17 mouse cellular contexts compared by ENCODE assay signal in the genomic region with DNA sequence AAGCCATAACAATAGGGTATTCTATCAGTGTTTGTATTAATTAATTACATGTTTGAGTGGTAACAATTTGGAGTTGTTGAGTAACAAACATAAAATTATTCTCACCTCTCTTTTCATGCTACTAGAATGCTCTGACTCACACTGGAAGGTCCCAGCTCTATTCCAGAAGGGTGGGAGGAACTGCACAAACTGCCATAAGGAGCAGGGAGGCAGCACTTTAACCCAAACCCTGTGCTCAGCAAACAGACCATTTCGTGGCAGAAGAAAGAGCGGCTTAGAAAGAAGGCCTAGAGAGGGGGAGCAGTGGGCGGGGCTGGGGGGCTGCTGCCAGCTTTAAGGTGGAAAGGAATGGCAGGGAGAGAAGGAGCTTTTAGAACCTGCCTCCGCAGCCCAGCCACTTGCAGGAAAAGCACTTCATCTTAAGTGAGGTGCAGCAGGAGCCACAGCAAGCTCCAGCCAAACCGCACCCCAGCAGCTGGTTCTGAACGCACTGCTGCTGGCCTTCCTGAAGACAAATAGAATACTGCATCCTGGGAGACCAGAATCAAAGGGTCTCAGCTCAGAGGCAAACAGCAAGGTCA. TPM values are rescaled to one million over a fixed set of nuclear protein-coding genes. Genes with fewer than 3 reads are reported as not detected.
A peak's percentile ranks its signal among the peaks of the same experiment; 100 is the strongest.
DNase-seq lines count a peak whose midpoint lies in the region; ATAC-seq lines count a peak whose summit lies in the region.
"Had no signal": no experiment of that assay in that cellular context is flagged by ENCODE, and none has a peak within 500 bp of the region (broad histone marks: within the 10 kb centered on the region; RNA-seq: fewer than 3 reads in every experiment).

No protein-coding gene starts in this region.

- no peaks in the 10 kb centered on the region for H3K4me1 ChIP-seq in hindbrain, embryonic 16.5 days (ENCODE audit: control insufficient read depth, insufficient read depth, low read depth, low read length)
- H3K4me1 ChIP-seq in hindbrain, embryonic 11.5 days (replicated peaks; ENCODE audit: control insufficient read depth, insufficient read depth, low read length): no peaks in the 10 kb centered on the region
- no peaks in the 10 kb centered on the region for H3K4me1 ChIP-seq in midbrain, embryonic 11.5 days (ENCODE audit: control insufficient read depth, insufficient read depth, low read length)
- no peaks in the 10 kb centered on the region for H3K4me1 ChIP-seq in midbrain, embryonic 15.5 days
- peaks cover 4% of the 10 kb centered on the region; the same call in 1 of the 2 replicates for H3K4me1 ChIP-seq in limb, embryonic 10.5 days
- 0 out of 2 replicates have a peak, but pooled peaks cover 2% of the 10 kb centered on the region for H3K4me1 ChIP-seq in stomach, embryonic 16.5 days (ENCODE audit: control insufficient read depth, insufficient read depth, low read length)

- H3K4me3 ChIP-seq in hindbrain, embryonic 16.5 days (ENCODE audit: low read length): no peak overlapping the region
- no peak overlapping the region for H3K4me3 ChIP-seq in hindbrain, embryonic 11.5 days (ENCODE audit: low read depth, low read length)
- no peak overlapping the region for H3K4me3 ChIP-seq in midbrain, embryonic 11.5 days (ENCODE audit: low read depth, low read length)
- H3K4me3 ChIP-seq in midbrain, embryonic 15.5 days: no peak overlapping the region
- no peak overlapping the region for H3K4me3 ChIP-seq in limb, embryonic 10.5 days
- no peak overlapping the region for H3K4me3 ChIP-seq in stomach, embryonic 16.5 days (replicated peaks; ENCODE audit: low read length)
- H3K4me3 ChIP-seq: heart, adult 2 months; left cerebral cortex, adult 2 months; limb, embryonic 15.5 days had no signal

- peak overlapping the region; percentile 17; the same call in 1 of the 2 replicates for H3K9ac ChIP-seq in hindbrain, embryonic 16.5 days (ENCODE audit: low read depth, low read length)
- H3K9ac ChIP-seq in hindbrain, embryonic 11.5 days (ENCODE audit: low read depth, low read length): no peak overlapping the region
- no peak overlapping the region for H3K9ac ChIP-seq in midbrain, embryonic 11.5 days (ENCODE audit: low read length)
- H3K9ac ChIP-seq in midbrain, embryonic 15.5 days: no peak overlapping the region
- peak overlapping the region; percentile 33; the same call in 1 of the 2 replicates for H3K9ac ChIP-seq in stomach, embryonic 16.5 days (ENCODE audit: low read length)
- H3K9ac ChIP-seq: hindbrain, embryonic 14.5 days; limb, embryonic 15.5 days had no signal

- H3K4me2 ChIP-seq in hindbrain, embryonic 16.5 days (ENCODE audit: low read length): no peak overlapping the region
- H3K4me2 ChIP-seq in hindbrain, embryonic 11.5 days (replicated peaks; ENCODE audit: low read depth, low read length): no peak overlapping the region
- no peak overlapping the region for H3K4me2 ChIP-seq in midbrain, embryonic 11.5 days
- H3K4me2 ChIP-seq in midbrain, embryonic 15.5 days: no peak overlapping the region
- H3K4me2 ChIP-seq in stomach, embryonic 16.5 days (ENCODE audit: low read depth, low read length): no peak overlapping the region
- H3K4me2 ChIP-seq: hindbrain, embryonic 14.5 days; limb, embryonic 15.5 days had no signal

- no peaks in the 10 kb centered on the region; the same call in 1 of the 2 replicates for H3K27me3 ChIP-seq in hindbrain, embryonic 16.5 days (replicated peaks; ENCODE audit: control insufficient read depth, insufficient read depth, low read length)
- H3K27me3 ChIP-seq in hindbrain, embryonic 11.5 days (ENCODE audit: control insufficient read depth, insufficient read depth, low read length): no peaks in the 10 kb centered on the region
- no peaks in the 10 kb centered on the region for H3K27me3 ChIP-seq in midbrain, embryonic 11.5 days (ENCODE audit: control insufficient read depth, insufficient read depth, low read length)
- no peaks in the 10 kb centered on the region for H3K27me3 ChIP-seq in midbrain, embryonic 15.5 days (replicated peaks)
- H3K27me3 ChIP-seq in limb, embryonic 10.5 days (ENCODE audit: low read depth, poor library complexity, severe bottlenecking): peaks cover 40% of the 10 kb centered on the region; the same call in 1 of the 2 replicates
- no peaks in the 10 kb centered on the region; the same call in 1 of the 2 replicates for H3K27me3 ChIP-seq in stomach, embryonic 16.5 days (ENCODE audit: control insufficient read depth, insufficient read depth, low read length)

- H3K9me3 ChIP-seq in hindbrain, embryonic 16.5 days (ENCODE audit: control insufficient read depth, low read length): no peaks in the 10 kb centered on the region
- no peaks in the 10 kb centered on the region for H3K9me3 ChIP-seq in hindbrain, embryonic 11.5 days (ENCODE audit: control insufficient read depth, low read length)
- H3K9me3 ChIP-seq in midbrain, embryonic 11.5 days (ENCODE audit: control insufficient read depth, low read length): no peaks in the 10 kb centered on the region
- no peaks in the 10 kb centered on the region for H3K9me3 ChIP-seq in midbrain, embryonic 15.5 days
- no peaks in the 10 kb centered on the region for H3K9me3 ChIP-seq in limb, embryonic 10.5 days (replicated peaks)
- no peaks in the 10 kb centered on the region for H3K9me3 ChIP-seq in stomach, embryonic 16.5 days (replicated peaks; ENCODE audit: control insufficient read depth, low read length)
- H3K9me3 ChIP-seq: limb, embryonic 15.5 days had no signal

- no peak for DNase-seq in hindbrain, embryonic 11.5 days (ENCODE audit: low spot score)
- peak; percentile 84 for DNase-seq in midbrain, embryonic 11.5 days (ENCODE audit: low spot score, missing footprints)
- no peak for DNase-seq in limb, embryonic 10.5 days (ENCODE audit: low spot score)
- no peak for DNase-seq in right cerebral cortex, adult 18-20 months
- DNase-seq: adrenal gland, postnatal 25 days; cerebellum, adult 8-10 months; gastrocnemius, postnatal 10 days; heart, adult 2 months; kidney, adult 18-20 months; kidney, postnatal 14 days had no signal

- no peaks in the 10 kb centered on the region; the same call in 1 of the 2 replicates for H3K36me3 ChIP-seq in hindbrain, embryonic 16.5 days (ENCODE audit: control insufficient read depth, insufficient read depth, low read length)
- no peaks in the 10 kb centered on the region for H3K36me3 ChIP-seq in hindbrain, embryonic 11.5 days (ENCODE audit: control insufficient read depth, insufficient read depth, low read length)
- no peaks in the 10 kb centered on the region for H3K36me3 ChIP-seq in midbrain, embryonic 11.5 days (ENCODE audit: control insufficient read depth, insufficient read depth, low read length)
- H3K36me3 ChIP-seq in midbrain, embryonic 15.5 days (replicated peaks): no peaks in the 10 kb centered on the region
- H3K36me3 ChIP-seq in limb, embryonic 10.5 days: no peaks in the 10 kb centered on the region
- no peaks in the 10 kb centered on the region for H3K36me3 ChIP-seq in stomach, embryonic 16.5 days (ENCODE audit: control insufficient read depth, insufficient read depth, low read length)
- H3K36me3 ChIP-seq: limb, embryonic 15.5 days had no signal

- ATAC-seq in hindbrain, embryonic 16.5 days: no peak
- no peak for ATAC-seq in hindbrain, embryonic 11.5 days (ENCODE audit: low FRiP score)
- 0 out of 2 replicates have a peak, but pooled peaks have one; percentile 16 for ATAC-seq in midbrain, embryonic 11.5 days (ENCODE audit: low FRiP score)
- ATAC-seq in midbrain, embryonic 15.5 days (replicated peaks): no peak
- no peak for ATAC-seq in stomach, embryonic 16.5 days (ENCODE audit: insufficient read depth, low FRiP score)
- ATAC-seq: forebrain, embryonic 16.5 days had no signal

- 13% methylated on average over 6 of the region's 6 CpGs for WGBS in hindbrain, embryonic 16.5 days
- WGBS in hindbrain, embryonic 11.5 days: 9% methylated on average over 6 of the region's 6 CpGs
- 10% methylated on average over 6 of the region's 6 CpGs for WGBS in midbrain, embryonic 11.5 days
- 9% methylated on average over 6 of the region's 6 CpGs for WGBS in midbrain, embryonic 15.5 days
- 15% methylated on average over 6 of the region's 6 CpGs for WGBS in limb, embryonic 10.5 days
- WGBS in stomach, embryonic 16.5 days: 9% methylated on average over 6 of the region's 6 CpGs

- no peak overlapping the region for H3K27ac ChIP-seq in hindbrain, embryonic 16.5 days (ENCODE audit: low read depth, low read length)
- no peak overlapping the region; the same call in 1 of the 2 replicates for H3K27ac ChIP-seq in hindbrain, embryonic 11.5 days (ENCODE audit: low read depth, low read length)
- H3K27ac ChIP-seq in midbrain, embryonic 11.5 days (ENCODE audit: low read depth, low read length): no peak overlapping the region; the same call in 1 of the 2 replicates
- H3K27ac ChIP-seq in midbrain, embryonic 15.5 days: no peak overlapping the region
- H3K27ac ChIP-seq in limb, embryonic 10.5 days: 0 out of 2 replicates have a peak overlapping the region, but pooled peaks have one; percentile 40
- no peak overlapping the region for H3K27ac ChIP-seq in stomach, embryonic 16.5 days (ENCODE audit: low read length)
- H3K27ac ChIP-seq: heart, adult 2 months; hindbrain, embryonic 14.5 days; left cerebral cortex, adult 2 months; limb, embryonic 15.5 days had no signal

RNA-seq across cellular contexts. Expression of gene Grwd1, which starts 17.8 kb away (rescaled TPM):
- polyA plus RNA-seq in hindbrain, embryonic 16.5 days (2015; fragmentation: Nextera tagmentation; extraction: Ambion mirVana): 44.0 and 46.7 TPM in 2 replicates
- polyA plus RNA-seq in hindbrain, embryonic 11.5 days (2014; fragmentation: Nextera tagmentation; extraction: Ambion mirVana): 56.7 and 66.0 TPM in 2 replicates
- 64.0 and 67.9 TPM in 2 replicates for polyA plus RNA-seq in midbrain, embryonic 11.5 days (2014; fragmentation: Nextera tagmentation; extraction: Ambion mirVana)
- 40.5 and 44.2 TPM in 2 replicates for polyA plus RNA-seq in midbrain, embryonic 15.5 days (2015; fragmentation: Nextera tagmentation; extraction: Ambion mirVana)
- 116 and 156 TPM in 2 replicates for polyA plus RNA-seq in limb, embryonic 10.5 days (2016; fragmentation: Nextera tagmentation; extraction: Ambion mirVana)
- 50.3 and 53.7 TPM in 2 replicates for polyA plus RNA-seq in stomach, embryonic 16.5 days (2015; fragmentation: Nextera tagmentation; extraction: Ambion mirVana)

RNA-seq across cellular contexts. Expression of gene Kcnj14, which starts 24.0 kb away (rescaled TPM):
- polyA plus RNA-seq in hindbrain, embryonic 16.5 days (2015; fragmentation: Nextera tagmentation; extraction: Ambion mirVana): 1.2 TPM in 2 replicates
- polyA plus RNA-seq in hindbrain, embryonic 11.5 days (2014; fragmentation: Nextera tagmentation; extraction: Ambion mirVana): 0.48 and 0.57 TPM in 2 replicates
- 0.69 and 0.75 TPM in 2 replicates for polyA plus RNA-seq in midbrain, embryonic 11.5 days (2014; fragmentation: Nextera tagmentation; extraction: Ambion mirVana)
- polyA plus RNA-seq in midbrain, embryonic 15.5 days (2015; fragmentation: Nextera tagmentation; extraction: Ambion mirVana): 1.1 TPM in 2 replicates
- polyA plus RNA-seq in limb, embryonic 10.5 days (2016; fragmentation: Nextera tagmentation; extraction: Ambion mirVana): 1.2 and 1.4 TPM in 2 replicates
- 0.91 and 0.98 TPM in 2 replicates for polyA plus RNA-seq in stomach, embryonic 16.5 days (2015; fragmentation: Nextera tagmentation; extraction: Ambion mirVana)

RNA-seq across cellular contexts. Expression of gene Kdelr1, which starts 24.0 kb away (rescaled TPM):
- polyA plus RNA-seq in hindbrain, embryonic 16.5 days (2015; fragmentation: Nextera tagmentation; extraction: Ambion mirVana): 54.5 and 55.7 TPM in 2 replicates
- polyA plus RNA-seq in hindbrain, embryonic 11.5 days (2014; fragmentation: Nextera tagmentation; extraction: Ambion mirVana): 75.9 and 99.4 TPM in 2 replicates
- polyA plus RNA-seq in midbrain, embryonic 11.5 days (2014; fragmentation: Nextera tagmentation; extraction: Ambion mirVana): 76.7 and 84.0 TPM in 2 replicates
- 53.0 and 54.9 TPM in 2 replicates for polyA plus RNA-seq in midbrain, embryonic 15.5 days (2015; fragmentation: Nextera tagmentation; extraction: Ambion mirVana)
- 36.8 and 41.2 TPM in 2 replicates for polyA plus RNA-seq in limb, embryonic 10.5 days (2016; fragmentation: Nextera tagmentation; extraction: Ambion mirVana)
- polyA plus RNA-seq in stomach, embryonic 16.5 days (2015; fragmentation: Nextera tagmentation; extraction: Ambion mirVana): 76.7 and 87.0 TPM in 2 replicates

RNA-seq across cellular contexts. Expression of gene Grin2d, which starts 29.6 kb away (rescaled TPM):
- 3.3 and 3.4 TPM in 2 replicates for polyA plus RNA-seq in hindbrain, embryonic 16.5 days (2015; fragmentation: Nextera tagmentation; extraction: Ambion mirVana)
- polyA plus RNA-seq in hindbrain, embryonic 11.5 days (2014; fragmentation: Nextera tagmentation; extraction: Ambion mirVana): 0.39 and 0.42 TPM in 2 replicates
- 0.14 and 0.17 TPM in 2 replicates for polyA plus RNA-seq in midbrain, embryonic 11.5 days (2014; fragmentation: Nextera tagmentation; extraction: Ambion mirVana)
- 2.7 and 3.9 TPM in 2 replicates for polyA plus RNA-seq in midbrain, embryonic 15.5 days (2015; fragmentation: Nextera tagmentation; extraction: Ambion mirVana)
- 0.09 and 0.10 TPM in 2 replicates for polyA plus RNA-seq in limb, embryonic 10.5 days (2016; fragmentation: Nextera tagmentation; extraction: Ambion mirVana)
- 0.23 and 0.40 TPM in 2 replicates for polyA plus RNA-seq in stomach, embryonic 16.5 days (2015; fragmentation: Nextera tagmentation; extraction: Ambion mirVana)

RNA-seq across cellular contexts. Expression of gene Cyth2, which starts 34.2 kb away (rescaled TPM):
- 243 TPM in 2 replicates for polyA plus RNA-seq in hindbrain, embryonic 16.5 days (2015; fragmentation: Nextera tagmentation; extraction: Ambion mirVana)
- 211 and 248 TPM in 2 replicates for polyA plus RNA-seq in hindbrain, embryonic 11.5 days (2014; fragmentation: Nextera tagmentation; extraction: Ambion mirVana)
- polyA plus RNA-seq in midbrain, embryonic 11.5 days (2014; fragmentation: Nextera tagmentation; extraction: Ambion mirVana): 224 and 225 TPM in 2 replicates
- 329 and 334 TPM in 2 replicates for polyA plus RNA-seq in midbrain, embryonic 15.5 days (2015; fragmentation: Nextera tagmentation; extraction: Ambion mirVana)
- polyA plus RNA-seq in limb, embryonic 10.5 days (2016; fragmentation: Nextera tagmentation; extraction: Ambion mirVana): 170 TPM in 2 replicates
- polyA plus RNA-seq in stomach, embryonic 16.5 days (2015; fragmentation: Nextera tagmentation; extraction: Ambion mirVana): 75.6 and 82.6 TPM in 2 replicates

Comparison
In these comparisons a context has a peak if more than half of its experiments do, and no peak if none do; other contexts are left out.
1. H3K9ac ChIP-seq: peak in hindbrain, embryonic 16.5 days (single experiment) and stomach, embryonic 16.5 days (single experiment); none in hindbrain, embryonic 11.5 days (single experiment), midbrain, embryonic 11.5 days (single experiment) and midbrain, embryonic 15.5 days (single experiment).